Mouse (Mus musculus): ENCODE results near the gene Shisa6. TPM values are rescaled to one million over a fixed set of nuclear protein-coding genes. Genes with fewer than 3 reads are reported as not detected.

Shisa6 gene
- total RNA-seq, 2 experiments from 2014 or later: not detected

DNA sequence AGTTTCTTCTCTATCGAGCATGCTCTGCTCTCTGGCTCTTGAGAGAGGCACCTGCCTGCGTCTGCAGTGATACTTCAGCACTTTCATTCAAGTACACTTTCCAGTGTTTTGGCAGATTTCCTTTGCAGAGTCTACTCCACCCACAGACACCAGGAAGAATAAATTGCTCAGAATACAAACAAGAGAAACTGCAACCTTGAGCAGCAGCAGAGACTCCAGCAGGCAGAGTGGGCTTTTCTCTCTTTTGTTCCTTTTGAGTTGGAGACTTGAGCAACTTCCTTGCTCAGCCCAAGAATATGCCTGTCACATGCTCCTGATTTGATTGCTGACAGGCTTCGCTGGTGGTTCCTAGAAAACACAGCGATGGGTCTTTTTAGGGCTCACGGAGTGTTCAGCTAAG, 278.6 kb downstream of the Shisa6 start:
- ATAC-seq (ENCODE audit: poor library complexity, severe bottlenecking): no peak

DNA sequence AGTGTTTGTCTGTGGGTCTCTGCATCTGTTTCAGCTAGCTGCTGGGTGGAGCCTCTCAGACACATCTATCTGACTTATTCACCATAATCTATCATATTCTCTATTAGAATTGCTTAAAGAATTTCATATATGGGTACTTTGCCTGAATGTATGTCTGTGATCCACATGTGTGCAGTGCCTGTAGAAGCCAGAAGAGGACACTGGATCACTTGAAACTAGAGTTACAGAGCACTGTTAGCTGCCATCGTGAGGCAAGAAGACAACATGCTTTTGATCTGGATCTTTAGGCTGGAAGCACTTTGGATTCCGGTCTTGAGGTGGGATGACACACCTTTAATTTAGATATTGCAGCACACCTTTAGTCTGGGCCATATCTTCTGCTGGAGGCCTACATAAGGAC, 289.2 kb downstream of the Shisa6 start:
- no peak for ATAC-seq (ENCODE audit: poor library complexity, severe bottlenecking)

DNA sequence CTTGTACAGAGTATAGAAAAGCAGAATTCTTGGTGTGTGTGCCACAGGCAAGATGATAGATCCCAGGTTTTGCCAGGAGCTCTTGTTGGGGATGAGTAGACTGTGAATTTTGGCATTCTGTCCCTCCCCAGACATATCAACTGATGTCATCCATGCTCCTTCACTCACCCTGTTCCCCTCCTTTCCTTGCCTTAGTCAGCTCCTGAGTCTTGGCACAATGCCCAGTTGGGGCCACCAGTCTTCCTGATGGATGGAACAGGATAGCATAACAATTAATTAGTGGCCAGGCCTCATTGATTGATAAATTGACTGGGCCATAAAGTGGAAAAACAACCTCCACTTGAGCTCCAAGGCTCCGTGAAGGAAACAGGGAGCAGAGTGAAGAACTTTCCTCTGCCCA, 292.9 kb downstream of the Shisa6 start:
- no peak for ATAC-seq (ENCODE audit: poor library complexity, severe bottlenecking)

DNA sequence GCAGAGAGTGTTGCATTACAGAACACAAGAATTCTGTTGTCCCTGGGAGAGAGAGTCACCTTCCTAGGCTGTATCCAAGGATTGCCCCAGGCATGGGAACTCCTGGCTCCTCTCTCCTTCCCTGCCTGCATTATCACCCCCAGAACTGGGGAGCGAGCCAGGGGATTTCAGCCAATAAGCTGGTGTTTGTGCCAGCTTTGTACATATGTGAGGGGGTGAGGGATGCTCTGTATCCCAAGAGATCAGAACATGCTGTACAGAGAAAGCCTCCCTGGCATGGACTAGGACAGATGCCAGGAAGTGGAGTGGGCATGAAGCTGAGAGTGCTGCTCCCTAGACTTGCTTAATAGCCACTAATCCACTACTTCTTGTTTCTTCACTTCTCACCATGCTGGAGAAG, 303.6 kb downstream of the Shisa6 start:
- no peak for ATAC-seq (ENCODE audit: poor library complexity, severe bottlenecking)

DNA sequence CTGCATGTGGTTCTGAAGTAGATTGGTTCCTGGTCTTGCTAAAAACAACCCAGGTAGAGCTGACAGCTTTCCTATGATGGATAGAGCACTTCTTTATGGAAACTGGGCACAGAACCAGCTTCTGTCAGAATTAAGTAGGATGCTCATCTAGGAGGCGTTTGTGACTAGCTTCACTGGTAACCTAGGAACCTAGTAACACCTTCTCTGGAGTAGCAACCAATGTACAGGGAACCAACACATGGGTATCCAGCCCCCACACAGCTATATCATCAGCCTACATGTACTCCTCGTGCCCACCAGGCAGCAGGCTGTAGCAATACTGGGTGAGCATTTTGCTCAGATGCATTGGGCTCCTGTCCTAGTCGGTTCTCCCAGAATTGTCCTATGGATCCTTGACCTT, 307.3 kb downstream of the Shisa6 start:
- ATAC-seq (ENCODE audit: poor library complexity, severe bottlenecking): no peak

DNA sequence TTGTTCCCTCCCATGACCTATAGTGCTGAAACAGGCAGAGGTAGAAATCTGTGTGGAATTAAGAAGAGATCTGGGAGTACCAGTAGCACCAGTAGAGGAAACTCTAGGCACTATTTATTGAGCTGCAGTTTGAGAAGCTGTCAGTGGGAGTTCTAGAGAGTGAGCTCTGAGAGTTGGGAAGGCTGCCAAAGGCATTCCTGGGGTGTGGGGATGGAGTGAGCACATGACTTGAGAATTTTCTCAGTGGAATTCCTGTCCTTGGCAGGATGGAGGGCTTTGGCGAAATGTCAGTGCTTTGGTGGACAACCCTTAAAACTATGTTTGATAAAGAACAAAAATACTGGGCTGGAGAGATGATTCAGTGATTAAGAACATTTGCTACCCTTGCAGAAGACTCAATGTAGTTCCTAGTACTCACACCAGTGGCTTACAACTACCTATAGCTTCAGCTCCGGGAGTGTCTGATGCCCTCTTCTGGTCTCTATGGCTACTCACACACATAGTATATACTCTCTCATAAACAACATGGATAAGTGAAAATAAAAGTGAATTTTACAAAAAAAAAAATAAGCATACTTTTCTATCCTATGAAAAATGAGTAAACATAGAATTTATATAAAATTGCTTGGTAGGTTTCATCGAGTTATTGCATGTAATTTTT, 337.0 kb downstream of the Shisa6 start:
- ATAC-seq (ENCODE audit: poor library complexity, severe bottlenecking): no peak

DNA sequence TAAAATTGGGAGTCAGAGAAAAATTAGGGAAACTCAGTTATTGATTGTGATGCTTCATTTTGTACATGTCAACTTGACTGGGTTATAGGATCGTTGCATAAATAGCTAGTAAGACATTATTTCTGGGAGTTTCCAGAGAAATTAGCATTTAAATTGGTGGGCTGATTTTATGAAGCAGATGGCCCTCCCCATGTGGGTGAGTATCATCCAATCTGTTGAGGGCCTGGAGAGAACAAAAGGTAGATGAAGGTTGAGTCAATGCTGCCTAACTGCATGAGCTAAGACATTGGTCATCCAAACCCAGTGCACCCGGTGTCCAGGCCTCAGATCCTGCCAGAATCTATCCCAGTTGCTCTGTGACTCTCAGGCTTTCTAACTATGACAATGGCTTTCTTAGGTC, 337.6 kb downstream of the Shisa6 start:
- no peak for ATAC-seq (ENCODE audit: poor library complexity, severe bottlenecking)

DNA sequence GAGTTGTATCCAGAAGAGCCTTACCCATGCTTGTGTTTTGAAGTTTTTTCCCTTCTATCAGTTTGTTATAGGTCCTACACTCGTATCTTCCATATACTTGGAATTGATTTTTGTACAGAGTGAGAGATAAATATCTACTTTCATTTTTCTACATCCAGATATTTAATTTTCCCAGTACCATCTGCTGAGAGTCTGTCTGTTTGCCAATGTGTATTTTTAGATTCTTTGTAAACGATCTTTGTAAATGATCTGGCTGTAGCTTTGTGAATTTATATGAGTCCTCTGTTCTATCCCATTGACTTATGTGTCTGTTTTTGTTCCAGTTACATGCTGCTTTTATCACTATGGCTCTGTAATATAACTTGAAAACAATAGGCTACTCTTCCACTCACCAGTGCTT, 348.0 kb downstream of the Shisa6 start:
- no peak for ATAC-seq (ENCODE audit: poor library complexity, severe bottlenecking)

DNA sequence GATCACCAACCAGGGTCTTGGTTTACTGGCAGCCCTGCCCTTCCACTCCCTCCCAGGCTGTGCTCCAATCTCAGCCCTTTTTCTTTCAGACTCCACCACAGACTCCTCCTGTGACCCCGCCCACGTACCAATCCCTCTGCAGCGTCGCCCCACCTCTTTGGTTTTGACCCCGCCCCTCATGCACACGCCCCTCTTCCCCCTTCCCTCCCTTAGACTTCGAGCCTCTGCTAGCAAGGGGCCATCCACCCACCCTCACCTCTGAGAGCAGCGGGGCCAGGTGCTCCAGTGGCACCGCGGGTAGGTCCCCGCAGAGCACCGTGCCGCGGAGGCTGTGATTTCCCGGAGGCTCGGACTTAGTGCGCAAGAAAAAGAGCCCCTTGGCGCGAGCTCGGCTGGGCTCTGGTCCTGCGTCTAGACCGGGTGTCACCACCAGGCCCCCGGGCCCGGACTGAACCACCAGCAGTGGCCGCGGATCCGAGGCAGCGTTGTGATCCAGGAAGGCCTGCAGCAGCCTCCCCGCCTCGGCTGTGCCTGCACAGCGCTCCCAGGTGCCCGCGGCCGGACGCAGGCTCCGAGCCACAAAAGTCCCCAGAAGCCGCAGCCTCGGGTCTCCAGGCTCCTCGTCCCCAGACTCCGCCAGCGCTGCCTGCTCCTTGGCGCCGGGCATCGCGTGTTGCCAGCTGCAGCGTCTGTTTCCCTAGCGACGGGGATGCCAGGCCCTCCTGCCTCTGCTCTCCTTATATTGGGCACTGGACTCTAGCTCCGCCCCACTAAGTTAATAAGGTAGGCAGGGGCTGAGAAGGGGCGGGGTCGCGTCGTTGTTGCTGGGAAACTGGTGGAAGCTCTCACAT, 357.7 kb downstream of the Shisa6 start, which contains the start of gene Dnah9:
Gene Dnah9 (minus strand): TSS at position 751 of the 851 bp plus-strand sequence.
- no peak for ATAC-seq (ENCODE audit: poor library complexity, severe bottlenecking)

DNA sequence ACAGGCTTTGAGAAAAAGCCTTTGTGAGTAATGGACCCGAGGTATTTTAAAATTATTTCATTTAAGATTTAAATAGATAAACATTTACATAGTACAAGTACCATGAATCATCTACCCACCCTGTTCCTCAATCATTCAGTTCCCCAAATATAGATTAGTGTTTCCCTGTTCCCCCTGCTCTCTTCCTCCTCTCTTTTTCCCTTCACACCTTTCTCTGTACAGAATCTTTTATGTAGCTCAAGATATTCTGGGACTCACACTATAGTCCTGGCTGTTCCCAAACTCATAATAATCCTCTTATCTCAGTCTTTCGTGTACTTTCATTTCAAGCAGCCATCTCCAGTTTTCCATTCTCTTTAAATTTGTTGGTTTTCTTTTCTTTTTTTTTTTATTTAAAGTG, 361.7 kb downstream of the Shisa6 start:
- no peak for ATAC-seq (ENCODE audit: poor library complexity, severe bottlenecking)
